Mouse (Mus musculus): ENCODE measurements around the gene Cdk13. TPM values are rescaled to one million over a fixed set of nuclear protein-coding genes. Genes with fewer than 3 reads are reported as not detected.

The Cdk13 gene
- 27.5 and 27.8 TPM in 2 replicates for polyA plus RNA-seq (2014; fragmentation: Nextera tagmentation; extraction: Ambion mirVana)

- no peaks in the 10 kb centered on the region for H3K27me3 ChIP-seq (ENCODE audit: control insufficient read depth, insufficient read depth, low read length)
- peaks cover 8% of the 10 kb centered on the region; the same call in 1 of the 2 replicates for H3K4me1 ChIP-seq (ENCODE audit: control insufficient read depth, insufficient read depth, low read length)
- H3K9me3 ChIP-seq (ENCODE audit: control insufficient read depth, low read depth, low read length), result no peaks in the 10 kb centered on the region
- peak within 1 kb of the TSS; percentile 99 for H3K9ac ChIP-seq (replicated peaks; ENCODE audit: low read depth, low read length)
- peak within 1 kb of the TSS; percentile 99 for H3K27ac ChIP-seq (ENCODE audit: low read length)
- H3K36me3 ChIP-seq (ENCODE audit: control insufficient read depth, insufficient read depth, low read length), result no peaks in the 10 kb centered on the region
- H3K4me2 ChIP-seq (replicated peaks; ENCODE audit: low read depth, low read length), result peak within 1 kb of the TSS; percentile 94
- peak within 1 kb of the TSS; percentile 98 for H3K4me3 ChIP-seq (ENCODE audit: low read depth, low read length)
- peak; percentile 97 for ATAC-seq (ENCODE audit: insufficient number of reproducible peaks, insufficient read depth, low FRiP score, low read depth)
- WGBS, result under 1% methylated on average over 68 of the region's 110 CpGs
Measured at GRCm38 (mm10) chr13:17804909-17805613, at the start of gene Cdk13. Gene Cdk13, minus strand, starts transcription at chr13:17805097.

GRCm38 (mm10) chr13:17843336-17843735 lies 38.4 kb upstream of the Cdk13 start:
- ATAC-seq (ENCODE audit: insufficient number of reproducible peaks, insufficient read depth, low FRiP score, low read depth), result no peak
- Histone ChIP-seq H3K27ac (ENCODE audit: low read length) (no peak overlapping the region), H3K9ac (replicated peaks; ENCODE audit: low read depth, low read length) (no peak overlapping the region), H3K4me3 (ENCODE audit: low read depth, low read length) (no peak overlapping the region), H3K36me3 (ENCODE audit: control insufficient read depth, insufficient read depth, low read length) (no peaks in the 10 kb centered on the region), H3K27me3 (ENCODE audit: control insufficient read depth, insufficient read depth, low read length) (no peaks in the 10 kb centered on the region), H3K4me2 (replicated peaks; ENCODE audit: low read depth, low read length) (no peak overlapping the region), H3K9me3 (ENCODE audit: control insufficient read depth, low read depth, low read length) (no peaks in the 10 kb centered on the region), H3K4me1 (ENCODE audit: control insufficient read depth, insufficient read depth, low read length) (no peaks in the 10 kb centered on the region)
- WGBS, result 89% methylated on average over 2 of the region's 2 CpGs

GRCm38 (mm10) chr13:17842756-17843155 lies 37.9 kb upstream of the Cdk13 start:
- H3K27ac ChIP-seq (ENCODE audit: low read length), result no peak overlapping the region

GRCm38 (mm10) chr13:17839137-17839536 lies 34.2 kb upstream of the Cdk13 start:
- Histone ChIP-seq H3K4me1 (ENCODE audit: control insufficient read depth, insufficient read depth, low read length) (0 out of 2 replicates have a peak, but pooled peaks cover 2% of the 10 kb centered on the region), H3K27me3 (ENCODE audit: control insufficient read depth, insufficient read depth, low read length) (no peaks in the 10 kb centered on the region), H3K36me3 (ENCODE audit: control insufficient read depth, insufficient read depth, low read length) (no peaks in the 10 kb centered on the region), H3K27ac (ENCODE audit: low read length) (no peak overlapping the region), H3K4me2 (replicated peaks; ENCODE audit: low read depth, low read length) (no peak overlapping the region), H3K4me3 (ENCODE audit: low read depth, low read length) (no peak overlapping the region), H3K9me3 (ENCODE audit: control insufficient read depth, low read depth, low read length) (no peaks in the 10 kb centered on the region), H3K9ac (replicated peaks; ENCODE audit: low read depth, low read length) (no peak overlapping the region)
- WGBS, result 88% methylated on average over 5 of the region's 5 CpGs
- ATAC-seq (ENCODE audit: insufficient number of reproducible peaks, insufficient read depth, low FRiP score, low read depth), result no peak

More at GRCm38 (mm10) chr13:17842756-17843155, 37.9 kb upstream of the Cdk13 start:
- no peak overlapping the region for H3K9ac ChIP-seq (replicated peaks; ENCODE audit: low read depth, low read length)
- H3K27me3 ChIP-seq (ENCODE audit: control insufficient read depth, insufficient read depth, low read length), result no peaks in the 10 kb centered on the region
- H3K4me1 ChIP-seq (ENCODE audit: control insufficient read depth, insufficient read depth, low read length), result 0 out of 2 replicates have a peak, but pooled peaks cover 2% of the 10 kb centered on the region
- 53% methylated on average over 4 of the region's 4 CpGs for WGBS
- no peak for ATAC-seq (ENCODE audit: insufficient number of reproducible peaks, insufficient read depth, low FRiP score, low read depth)
- H3K9me3 ChIP-seq (ENCODE audit: control insufficient read depth, low read depth, low read length), result no peaks in the 10 kb centered on the region
- no peak overlapping the region for H3K4me3 ChIP-seq (ENCODE audit: low read depth, low read length)
- H3K36me3 ChIP-seq (ENCODE audit: control insufficient read depth, insufficient read depth, low read length), result no peaks in the 10 kb centered on the region
- no peak overlapping the region for H3K4me2 ChIP-seq (replicated peaks; ENCODE audit: low read depth, low read length)

GRCm38 (mm10) chr13:17838484-17838851 lies 33.6 kb upstream of the Cdk13 start:
- 31% methylated on average over 4 of the region's 4 CpGs for WGBS
- Histone ChIP-seq H3K9me3 (ENCODE audit: control insufficient read depth, low read depth, low read length) (no peaks in the 10 kb centered on the region), H3K36me3 (ENCODE audit: control insufficient read depth, insufficient read depth, low read length) (no peaks in the 10 kb centered on the region), H3K27ac (ENCODE audit: low read length) (no peak overlapping the region), H3K4me2 (replicated peaks; ENCODE audit: low read depth, low read length) (no peak overlapping the region), H3K27me3 (ENCODE audit: control insufficient read depth, insufficient read depth, low read length) (no peaks in the 10 kb centered on the region), H3K4me3 (ENCODE audit: low read depth, low read length) (no peak overlapping the region), H3K9ac (replicated peaks; ENCODE audit: low read depth, low read length) (no peak overlapping the region), H3K4me1 (ENCODE audit: control insufficient read depth, insufficient read depth, low read length) (0 out of 2 replicates have a peak, but pooled peaks cover 2% of the 10 kb centered on the region)
- ATAC-seq (ENCODE audit: insufficient number of reproducible peaks, insufficient read depth, low FRiP score, low read depth), result no peak; the same call in 1 of the 2 replicates

- Histone ChIP-seq H3K9me3 (ENCODE audit: control insufficient read depth, low read depth, low read length) (no peaks in the 10 kb centered on the region), H3K4me3 (ENCODE audit: low read depth, low read length) (no peak overlapping the region), H3K27ac (ENCODE audit: low read length) (peak overlapping the region; percentile 35; the same call in 1 of the 2 replicates), H3K36me3 (ENCODE audit: control insufficient read depth, insufficient read depth, low read length) (no peaks in the 10 kb centered on the region), H3K4me2 (replicated peaks; ENCODE audit: low read depth, low read length) (no peak overlapping the region), H3K4me1 (ENCODE audit: control insufficient read depth, insufficient read depth, low read length) (0 out of 2 replicates have a peak, but pooled peaks cover 2% of the 10 kb centered on the region), H3K9ac (replicated peaks; ENCODE audit: low read depth, low read length) (no peak overlapping the region), H3K27me3 (ENCODE audit: control insufficient read depth, insufficient read depth, low read length) (no peaks in the 10 kb centered on the region)
- peak; percentile 74 for ATAC-seq (ENCODE audit: insufficient number of reproducible peaks, insufficient read depth, low FRiP score, low read depth)
- 37% methylated on average over 16 of the region's 16 CpGs for WGBS
Measured at GRCm38 (mm10) chr13:17837610-17838483, 33.0 kb upstream of the Cdk13 start.

GRCm38 (mm10) chr13:17836808-17837207 lies 31.9 kb upstream of the Cdk13 start:
- Histone ChIP-seq H3K9me3 (ENCODE audit: control insufficient read depth, low read depth, low read length) (no peaks in the 10 kb centered on the region), H3K9ac (replicated peaks; ENCODE audit: low read depth, low read length) (no peak overlapping the region), H3K4me3 (ENCODE audit: low read depth, low read length) (no peak overlapping the region), H3K27me3 (ENCODE audit: control insufficient read depth, insufficient read depth, low read length) (no peaks in the 10 kb centered on the region), H3K27ac (ENCODE audit: low read length) (no peak overlapping the region), H3K4me1 (ENCODE audit: control insufficient read depth, insufficient read depth, low read length) (0 out of 2 replicates have a peak, but pooled peaks cover 2% of the 10 kb centered on the region), H3K4me2 (replicated peaks; ENCODE audit: low read depth, low read length) (no peak overlapping the region), H3K36me3 (ENCODE audit: control insufficient read depth, insufficient read depth, low read length) (no peaks in the 10 kb centered on the region)
- 79% methylated on average over 7 of the region's 7 CpGs for WGBS
- no peak for ATAC-seq (ENCODE audit: insufficient number of reproducible peaks, insufficient read depth, low FRiP score, low read depth)

- H3K9me3 ChIP-seq (ENCODE audit: control insufficient read depth, low read depth, low read length), result no peaks in the 10 kb centered on the region
- ATAC-seq (ENCODE audit: insufficient number of reproducible peaks, insufficient read depth, low FRiP score, low read depth), result no peak
- 71% methylated on average over 3 of the region's 3 CpGs for WGBS
- no peak overlapping the region for H3K4me3 ChIP-seq (ENCODE audit: low read depth, low read length)
- H3K27me3 ChIP-seq (ENCODE audit: control insufficient read depth, insufficient read depth, low read length), result no peaks in the 10 kb centered on the region
- no peak overlapping the region for H3K9ac ChIP-seq (replicated peaks; ENCODE audit: low read depth, low read length)
- H3K27ac ChIP-seq (ENCODE audit: low read length), result no peak overlapping the region
- H3K36me3 ChIP-seq (ENCODE audit: control insufficient read depth, insufficient read depth, low read length), result no peaks in the 10 kb centered on the region
- 0 out of 2 replicates have a peak, but pooled peaks cover under 1% of the 10 kb centered on the region for H3K4me1 ChIP-seq (ENCODE audit: control insufficient read depth, insufficient read depth, low read length)
- no peak overlapping the region for H3K4me2 ChIP-seq (replicated peaks; ENCODE audit: low read depth, low read length)
Measured at GRCm38 (mm10) chr13:17832940-17833339, 28.0 kb upstream of the Cdk13 start.

Data from stomach, embryonic 14.5 days (tissue).